In genomic region chr10:11269165-11269564, GRCm38 (mm10) we compare ENCODE assay signal across 27 mouse cellular contexts.
"Had no signal": no experiment of that assay in that cellular context is flagged by ENCODE, and none has a peak within 500 bp of the region (broad histone marks: within the 10 kb centered on the region; RNA-seq: fewer than 3 reads in every experiment).

No protein-coding gene starts in this region.

- H3K9me3 ChIP-seq: embryonic facial prominence, embryonic 10.5 days; embryonic facial prominence, embryonic 12.5 days; embryonic facial prominence, embryonic 13.5 days; embryonic facial prominence, embryonic 15.5 days; forebrain, embryonic 10.5 days; forebrain, embryonic 12.5 days; forebrain, embryonic 13.5 days; forebrain, embryonic 15.5 days; heart, embryonic 10.5 days had no signal

- H3K4me2 ChIP-seq: embryonic facial prominence, embryonic 12.5 days; embryonic facial prominence, embryonic 13.5 days; embryonic facial prominence, embryonic 15.5 days; forebrain, embryonic 12.5 days; forebrain, embryonic 13.5 days; forebrain, embryonic 15.5 days; heart, embryonic 11.5 days had no signal

- DNase-seq: cerebellum, postnatal 10 days; cerebellum, postnatal 14 days; cerebellum, postnatal 25 days; cerebellum, postnatal 36 days; embryo, embryonic 11 days; forebrain, postnatal 0 days; gastrocnemius, adult 2 months; gastrocnemius, postnatal 10 days; gastrocnemius, postnatal 14 days; gastrocnemius, postnatal 25 days; gastrocnemius, postnatal 36 days; heart, adult 11 months; heart, adult 18-20 months; heart, adult 2 months had no signal

- ATAC-seq: forebrain, embryonic 13.5 days; forebrain, embryonic 14.5 days; forebrain, embryonic 15.5 days; forebrain, embryonic 16.5 days; forebrain, postnatal 0 days had no signal

- H3K4me1 ChIP-seq: embryonic facial prominence, embryonic 10.5 days; embryonic facial prominence, embryonic 12.5 days; embryonic facial prominence, embryonic 13.5 days; embryonic facial prominence, embryonic 15.5 days; forebrain, embryonic 10.5 days; forebrain, embryonic 12.5 days; forebrain, embryonic 13.5 days; forebrain, embryonic 15.5 days; heart, embryonic 10.5 days had no signal

- H3K27ac ChIP-seq: embryonic facial prominence, embryonic 10.5 days; embryonic facial prominence, embryonic 12.5 days; embryonic facial prominence, embryonic 13.5 days; embryonic facial prominence, embryonic 15.5 days; forebrain, embryonic 10.5 days; forebrain, embryonic 12.5 days; forebrain, embryonic 13.5 days; forebrain, embryonic 15.5 days; gastrocnemius, adult 2 months; heart, adult 2 months; heart, embryonic 10.5 days had no signal

- H3K36me3 ChIP-seq: embryonic facial prominence, embryonic 10.5 days; embryonic facial prominence, embryonic 12.5 days; embryonic facial prominence, embryonic 13.5 days; embryonic facial prominence, embryonic 15.5 days; forebrain, embryonic 10.5 days; forebrain, embryonic 12.5 days; forebrain, embryonic 15.5 days; heart, embryonic 10.5 days had no signal

- H3K9ac ChIP-seq: embryonic facial prominence, embryonic 12.5 days; embryonic facial prominence, embryonic 13.5 days; embryonic facial prominence, embryonic 15.5 days; forebrain, embryonic 12.5 days; forebrain, embryonic 13.5 days; forebrain, embryonic 15.5 days; forebrain, postnatal 0 days had no signal

- H3K27me3 ChIP-seq: embryonic facial prominence, embryonic 12.5 days; embryonic facial prominence, embryonic 13.5 days; embryonic facial prominence, embryonic 15.5 days; forebrain, embryonic 12.5 days; forebrain, embryonic 13.5 days; forebrain, embryonic 15.5 days had no signal

- H3K4me3 ChIP-seq: embryonic facial prominence, embryonic 10.5 days; embryonic facial prominence, embryonic 12.5 days; embryonic facial prominence, embryonic 13.5 days; embryonic facial prominence, embryonic 15.5 days; erythroblast, embryonic 14.5 days; forebrain, embryonic 10.5 days; forebrain, embryonic 12.5 days; forebrain, embryonic 13.5 days; forebrain, embryonic 15.5 days; gastrocnemius, adult 2 months; heart, adult 2 months; heart, embryonic 10.5 days had no signal
